Mouse (Mus musculus) cortical plate, adult 2 months (tissue): ENCODE data around the gene Coq4.

Source experiments
- CTCF ChIP-seq: fragments of 200-500 bp; IDR thresholded peaks from 2 replicates; pipeline ENCODE4 v1.5.1; 2011; ENCODE audit warnings: mild to moderate bottlenecking, control low read depth, low read length; ENCODE audit not compliant: insufficient read depth; ENCODE audit errors: extremely low read depth
- POLR2A ChIP-seq: fragments of 200-500 bp; IDR thresholded peaks from 2 replicates; pipeline ENCODE4 v1.6.1; 2011; ENCODE audit warnings: mild to moderate bottlenecking, low read length, control low read depth; ENCODE audit not compliant: insufficient read depth; ENCODE audit errors: extremely low read depth

GRCm38 (mm10) chr2:29845636-29846035 lies 58.3 kb downstream of the Coq4 start:
- no peak for TF ChIP-seq CTCF
- no peak for TF ChIP-seq POLR2A
